8 mouse cellular contexts compared by ENCODE assay signal in the genomic region with DNA sequence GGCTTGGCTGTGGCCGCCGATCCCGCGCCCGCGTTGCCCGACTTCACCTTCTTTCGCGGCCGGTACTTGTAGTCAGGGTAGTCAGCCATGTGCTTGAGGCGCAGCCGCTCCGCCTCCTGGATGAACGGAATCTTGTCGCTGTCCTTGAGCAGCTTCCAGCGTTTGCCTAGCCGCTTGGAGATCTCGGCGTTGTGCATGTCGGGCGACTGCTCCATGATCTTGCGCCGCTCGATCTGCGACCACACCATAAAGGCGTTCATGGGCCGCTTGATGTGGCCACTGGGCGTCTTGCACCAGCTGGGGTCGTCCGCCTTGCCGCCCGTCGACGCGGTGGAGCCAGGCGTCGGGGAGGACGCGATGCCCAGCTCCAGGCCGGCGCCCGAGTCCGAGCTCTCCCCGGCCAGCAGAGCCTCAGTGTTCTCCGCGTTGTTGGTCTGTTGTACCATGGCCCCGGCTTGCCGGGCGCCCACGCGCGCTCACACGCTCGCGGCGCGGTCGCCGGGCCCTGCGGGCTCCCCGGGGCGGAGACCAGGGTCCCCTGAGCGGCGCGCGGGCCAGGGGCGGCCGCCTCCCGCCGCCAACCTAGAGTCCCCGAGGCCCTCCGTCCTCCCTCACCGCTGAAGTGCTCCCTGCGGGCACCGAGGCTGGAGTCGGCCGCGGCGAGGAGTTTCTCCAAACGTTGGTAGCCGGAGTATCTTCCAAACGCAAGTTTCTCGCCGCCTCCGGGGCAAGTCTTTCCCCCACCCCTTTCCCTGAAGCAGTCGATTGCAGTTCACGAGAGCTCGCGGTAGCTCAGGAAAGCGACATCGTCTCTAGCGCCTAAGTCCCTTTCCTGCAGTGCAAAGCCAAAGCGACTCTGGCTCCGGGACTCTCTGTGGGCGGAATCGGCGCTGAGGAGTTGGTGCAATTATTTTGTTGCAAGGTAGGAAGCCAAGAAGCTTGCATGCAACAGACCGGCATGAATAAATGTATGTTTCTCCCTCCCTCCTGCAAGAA. TPM values are rescaled to one million over a fixed set of nuclear protein-coding genes. Genes with fewer than 3 reads are reported as not detected.
DNase-seq lines count a peak whose midpoint lies in the region; ATAC-seq and TF ChIP-seq lines count a peak whose summit lies in the region.

No protein-coding gene starts in this region.

- WGBS in forebrain, embryonic 11.5 days = under 1% methylated on average over 98 of the region's 98 CpGs
- WGBS in heart, embryonic 14.5 days = under 1% methylated on average over 97 of the region's 98 CpGs
- under 1% methylated on average over 93 of the region's 98 CpGs for WGBS in kidney, postnatal 0 days
- WGBS in liver, embryonic 13.5 days (ENCODE audit: insufficient replicate concordance) = under 1% methylated on average over 92 of the region's 98 CpGs
- under 1% methylated on average over 98 of the region's 98 CpGs for WGBS in neural tube, embryonic 12.5 days

- H3K4me1 ChIP-seq in bone marrow macrophage, adult 2 months (ENCODE audit: control insufficient read depth, insufficient read depth, low read length) = peaks cover 3% of the 10 kb centered on the region
- H3K4me1 ChIP-seq in forebrain, embryonic 11.5 days (replicated peaks; ENCODE audit: control insufficient read depth, insufficient read depth, low read length) = peaks cover 2% of the 10 kb centered on the region; the same call in 1 of the 2 replicates
- peaks cover 9 to 17% of the 10 kb centered on the region in 2 experiments for H3K4me1 ChIP-seq in heart, embryonic 14.5 days (ENCODE audit: control insufficient read depth in 2 of 2, insufficient read depth in 2 of 2, low read length in 2 of 2)
- H3K4me1 ChIP-seq in kidney, postnatal 0 days (replicated peaks; ENCODE audit: insufficient read depth, low read length) = no peaks in the 10 kb centered on the region; the same call in none of the 2 replicates
- H3K4me1 ChIP-seq in liver, embryonic 13.5 days (replicated peaks) = peaks cover 48% of the 10 kb centered on the region
- H3K4me1 ChIP-seq in neural tube, embryonic 12.5 days = peaks cover 8% of the 10 kb centered on the region

- H3K9me3 ChIP-seq in forebrain, embryonic 11.5 days (ENCODE audit: control insufficient read depth, low read length) = no peaks in the 10 kb centered on the region
- H3K9me3 ChIP-seq in heart, embryonic 14.5 days (ENCODE audit: control insufficient read depth, low read length) = no peaks in the 10 kb centered on the region
- H3K9me3 ChIP-seq in kidney, postnatal 0 days (replicated peaks; ENCODE audit: low read length) = no peaks in the 10 kb centered on the region
- no peaks in the 10 kb centered on the region for H3K9me3 ChIP-seq in liver, embryonic 13.5 days (replicated peaks)
- H3K9me3 ChIP-seq in neural tube, embryonic 12.5 days = no peaks in the 10 kb centered on the region

- peak overlapping the region; percentile 51 for H3K4me2 ChIP-seq in forebrain, embryonic 11.5 days (ENCODE audit: low read depth, low read length, severe bottlenecking)
- H3K4me2 ChIP-seq in heart, embryonic 14.5 days (ENCODE audit: low read length) = peak overlapping the region; percentile 75
- peak overlapping the region; percentile 72 for H3K4me2 ChIP-seq in kidney, postnatal 0 days (ENCODE audit: low read length)
- peak overlapping the region; percentile 80 for H3K4me2 ChIP-seq in liver, embryonic 13.5 days
- peak overlapping the region; percentile 58 for H3K4me2 ChIP-seq in neural tube, embryonic 12.5 days (replicated peaks)

- peak; percentile 45 for ATAC-seq in CD4-positive, CD25-positive, alpha-beta regulatory T cell, adult 4 months
- peak; percentile 28 for ATAC-seq in forebrain, embryonic 11.5 days (replicated peaks; ENCODE audit: low FRiP score)
- peak; percentile 33 for ATAC-seq in heart, embryonic 14.5 days (ENCODE audit: insufficient number of reproducible peaks, insufficient read depth, low FRiP score, low read depth)
- ATAC-seq in kidney, postnatal 0 days (replicated peaks; ENCODE audit: low FRiP score, low read depth) = peak; percentile 27
- ATAC-seq in liver, embryonic 13.5 days (ENCODE audit: low read depth) = peak; percentile 33; the same call in 1 of the 2 replicates
- ATAC-seq in neural tube, embryonic 12.5 days (ENCODE audit: low FRiP score, low read depth) = peak; percentile 45

- H3K9ac ChIP-seq in forebrain, embryonic 11.5 days (ENCODE audit: low read length) = peak overlapping the region; percentile 100
- peak overlapping the region; percentile 98 for H3K9ac ChIP-seq in heart, embryonic 14.5 days (ENCODE audit: low read length)
- peak overlapping the region; percentile 89 for H3K9ac ChIP-seq in kidney, postnatal 0 days (ENCODE audit: low read depth, low read length)
- H3K9ac ChIP-seq in liver, embryonic 13.5 days = peak overlapping the region; percentile 69
- H3K9ac ChIP-seq in neural tube, embryonic 12.5 days = peak overlapping the region; percentile 100

- no peaks in the 10 kb centered on the region; the same call in 1 of the 2 replicates for H3K36me3 ChIP-seq in forebrain, embryonic 11.5 days (ENCODE audit: control insufficient read depth, insufficient read depth, low read length)
- H3K36me3 ChIP-seq in heart, embryonic 14.5 days (ENCODE audit: control insufficient read depth, insufficient read depth, low read length) = peaks cover 17% of the 10 kb centered on the region; the same call in 1 of the 2 replicates
- H3K36me3 ChIP-seq in kidney, postnatal 0 days (ENCODE audit: insufficient read depth, low read length) = no peaks in the 10 kb centered on the region
- H3K36me3 ChIP-seq in liver, embryonic 13.5 days = no peaks in the 10 kb centered on the region
- peaks cover 4% of the 10 kb centered on the region; the same call in 1 of the 2 replicates for H3K36me3 ChIP-seq in neural tube, embryonic 12.5 days

- no peaks in the 10 kb centered on the region for H3K27me3 ChIP-seq in forebrain, embryonic 11.5 days (ENCODE audit: control insufficient read depth, insufficient read depth, low read length)
- no peaks in the 10 kb centered on the region for H3K27me3 ChIP-seq in heart, embryonic 14.5 days (ENCODE audit: control insufficient read depth, insufficient read depth, low read length)
- H3K27me3 ChIP-seq in kidney, postnatal 0 days (ENCODE audit: insufficient read depth, low read length) = no peaks in the 10 kb centered on the region
- peaks cover 55% of the 10 kb centered on the region for H3K27me3 ChIP-seq in liver, embryonic 13.5 days
- H3K27me3 ChIP-seq in neural tube, embryonic 12.5 days (replicated peaks) = no peaks in the 10 kb centered on the region

- TF ChIP-seq POLR2A in bone marrow macrophage, adult 2 months (IDR thresholded peaks at IDR 0.05; ENCODE audit: borderline replicate concordance, low read depth, low read length) = no peak

- TF ChIP-seq CTCF in bone marrow macrophage, adult 2 months (IDR thresholded peaks at IDR 0.05; ENCODE audit: low read depth, low read length) = no peak
- peak; percentile 16; the same call in 1 of the 2 replicates for TF ChIP-seq CTCF in kidney, postnatal 0 days (IDR thresholded peaks at IDR 0.05; ENCODE audit: low read depth)

- H3K4me3 ChIP-seq in bone marrow macrophage, adult 2 months (ENCODE audit: insufficient read depth, low read length) = peak overlapping the region; percentile 72
- H3K4me3 ChIP-seq in forebrain, embryonic 11.5 days (ENCODE audit: low read depth, low read length) = peak overlapping the region; percentile 100
- H3K4me3 ChIP-seq in heart, embryonic 14.5 days (ENCODE audit: control insufficient read depth in 1 of 2, insufficient read depth in 1 of 2, low read depth in 1 of 2, low read length in 2 of 2) = peak overlapping the region; percentile 92
- H3K4me3 ChIP-seq in kidney, postnatal 0 days (replicated peaks; ENCODE audit: low read depth, low read length) = peak overlapping the region; percentile 90
- H3K4me3 ChIP-seq in liver, embryonic 13.5 days (replicated peaks) = peak overlapping the region; percentile 66
- H3K4me3 ChIP-seq in neural tube, embryonic 12.5 days = peak overlapping the region; percentile 99

- DNase-seq in forebrain, embryonic 11.5 days (ENCODE audit: low spot score) = peak; percentile 84
- peak; percentile 78 for DNase-seq in kidney, postnatal 0 days (ENCODE audit: low spot score)
- DNase-seq in liver, embryonic 13.5 days = no peak
- peak; percentile 36 for DNase-seq in testis, postnatal 14 days (ENCODE audit: low spot score)

- H3K27ac ChIP-seq in bone marrow macrophage, adult 2 months (ENCODE audit: insufficient read depth, low read depth, low read length) = peak overlapping the region; percentile 58
- H3K27ac ChIP-seq in forebrain, embryonic 11.5 days (ENCODE audit: low read depth, low read length) = peak overlapping the region; percentile 100
- peak overlapping the region; percentile 99 for H3K27ac ChIP-seq in heart, embryonic 14.5 days (replicated peaks in 1 of 2; ENCODE audit: control insufficient read depth in 1 of 2, insufficient read depth in 1 of 2, low read depth in 2 of 2, low read length in 2 of 2)
- peak overlapping the region; percentile 96 for H3K27ac ChIP-seq in kidney, postnatal 0 days
- H3K27ac ChIP-seq in liver, embryonic 13.5 days = peak overlapping the region; percentile 80
- peak overlapping the region; percentile 100 for H3K27ac ChIP-seq in neural tube, embryonic 12.5 days

RNA-seq across cellular contexts. Expression of gene Sox4, which starts 0.6 kb away (rescaled TPM):
- polyA plus RNA-seq in CD4-positive, CD25-positive, alpha-beta regulatory T cell, adult 4 months (2017; shearing (Covaris generic)) = under 1 TPM; 0.18 to 0.82 TPM
- 0.88 and 1.0 TPM in 2 replicates for polyA plus RNA-seq in bone marrow macrophage, adult 2 months (2012; ENCODE audit: insufficient read depth, insufficient read length, missing spikeins)
- polyA plus RNA-seq in forebrain, embryonic 11.5 days (2014; fragmentation: Nextera tagmentation; extraction: Ambion mirVana) = 150 and 171 TPM in 2 replicates
- polyA plus RNA-seq in heart, embryonic 14.5 days (2014; fragmentation: Nextera tagmentation; extraction: Ambion mirVana) = 69.5 and 79.2 TPM in 2 replicates
- polyA plus RNA-seq in kidney, postnatal 0 days (2015; fragmentation: Nextera tagmentation; extraction: Ambion mirVana) = 51.8 and 60.9 TPM in 2 replicates
- polyA plus RNA-seq in liver, embryonic 13.5 days (2015; fragmentation: Nextera tagmentation; extraction: Ambion mirVana) = 2.7 and 4.2 TPM in 2 replicates
- 255 and 261 TPM in 2 replicates for polyA plus RNA-seq in neural tube, embryonic 12.5 days (2016; fragmentation: Nextera tagmentation; extraction: Ambion mirVana)

Comparison
In these comparisons a context has a peak if more than half of its experiments do, and no peak if none do; other contexts are left out.
1. RNA of gene Sox4, which starts 0.6 kb away (polyA plus RNA-seq): 255 to 261 TPM in neural tube, embryonic 12.5 days, 150 to 171 TPM in forebrain, embryonic 11.5 days, 69.5 to 79.2 TPM in heart, embryonic 14.5 days and 51.8 to 60.9 TPM in kidney, postnatal 0 days; 2.7 to 4.2 TPM in liver, embryonic 13.5 days, 0.88 to 1.0 TPM in bone marrow macrophage, adult 2 months and 0.18 to 0.82 TPM in CD4-positive, CD25-positive, alpha-beta regulatory T cell, adult 4 months; every median in the first group is over 10 times any median in the second.
2. Peak in every context shown above with its lines, with median percentiles within 50 percentile points of each other: ATAC-seq, H3K27ac ChIP-seq, H3K4me3 ChIP-seq, H3K4me2 ChIP-seq and H3K9ac ChIP-seq.